Mouse (Mus musculus): ENCODE results near the gene Olfr872. TPM values are rescaled to one million over a fixed set of nuclear protein-coding genes. Genes with fewer than 3 reads are reported as not detected.

Gene Olfr872
- under 1 TPM in 1 of 2 experiments, not detected in 1; 0.21 TPM for polyA plus RNA-seq (2017; shearing (Covaris generic))

GRCm38 (mm10) chr9:20236819-20237218 is at the start of gene Olfr872:
Gene Olfr872 (plus strand): TSS chr9:20237119.

GRCm38 (mm10) chr9:20211907-20212306 is 25.0 kb upstream of the Olfr872 start, which contains the start of gene Olfr871:
Gene Olfr871 (plus strand): TSS chr9:20212207.

GRCm38 (mm10) chr9:20282051-20282450 is 45.1 kb downstream of the Olfr872 start, which contains the start of gene Olfr39:
Gene Olfr39 (plus strand): TSS chr9:20282351.

GRCm38 (mm10) chr9:20298232-20298631 is 61.3 kb downstream of the Olfr872 start, which contains the start of gene Olfr873:
Gene Olfr873 (plus strand): TSS chr9:20298532.

Other genes with a start within 250 kb of the Olfr872 start
- gene Olfr866, start 209.1 kb upstream of the Olfr872 start, polyA plus RNA-seq (2017; shearing (Covaris generic)): not detected
- gene Olfr867, start 179.6 kb upstream of the Olfr872 start, polyA plus RNA-seq (2017; shearing (Covaris generic)): not detected
- gene Olfr868, start 138.5 kb upstream of the Olfr872 start, polyA plus RNA-seq (2017; shearing (Covaris generic)): not detected
- gene Olfr869, start 108.1 kb upstream of the Olfr872 start, polyA plus RNA-seq (2017; shearing (Covaris generic)): not detected
- not detected for gene Olfr870, start 63.1 kb upstream of the Olfr872 start, polyA plus RNA-seq (2017; shearing (Covaris generic))
- not detected for gene Olfr871, start 24.9 kb upstream of the Olfr872 start, polyA plus RNA-seq (2017; shearing (Covaris generic))
- gene Olfr39, start 45.2 kb downstream of the Olfr872 start, polyA plus RNA-seq (2017; shearing (Covaris generic)): not detected
- gene Olfr873, start 61.4 kb downstream of the Olfr872 start, polyA plus RNA-seq (2017; shearing (Covaris generic)): under 1 TPM in 1 of 2 experiments, not detected in 1; 0.06 TPM
- gene Olfr18, start 99.0 kb downstream of the Olfr872 start, polyA plus RNA-seq (2017; shearing (Covaris generic)): not detected
- 10 to 100 TPM; 20.2 to 26.2 TPM for gene Zfp560, start 148.1 kb downstream of the Olfr872 start, polyA plus RNA-seq (2017; shearing (Covaris generic))
- 10 to 100 TPM; 26.8 to 30.2 TPM for gene Zfp26, start 223.0 kb downstream of the Olfr872 start, polyA plus RNA-seq (2017; shearing (Covaris generic))